Mouse (Mus musculus): ENCODE results near the gene Gabpb1.

DNA sequence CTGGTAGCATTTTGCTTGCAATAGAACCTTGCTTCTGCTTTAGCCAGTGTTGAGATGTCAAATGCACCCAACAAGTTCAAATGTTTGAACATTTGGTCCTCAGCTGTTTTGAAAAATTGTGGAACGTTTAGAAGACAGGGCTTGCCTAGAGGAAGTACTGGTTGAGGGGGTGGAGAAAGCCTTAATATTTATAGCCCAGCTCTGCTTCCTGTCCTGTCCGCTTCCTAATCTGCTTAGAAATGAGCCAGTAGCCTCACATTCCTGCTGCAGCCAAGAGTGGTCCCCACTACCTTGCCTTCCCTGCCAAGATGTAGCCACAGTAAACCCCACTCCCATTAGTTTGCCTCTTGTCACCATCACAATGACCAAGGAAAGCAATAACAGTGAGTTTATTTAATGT is 6.2 kb upstream of the Gabpb1 start:
- TF ChIP-seq CTCF (conservative IDR thresholded peaks at IDR 0.05; ENCODE audit: low read length) (no peak), POU5F1 (IDR thresholded peaks at IDR 0.05; ENCODE audit: borderline replicate concordance, low read length) (no peak)

Data from E14TG2a.4 (cell line).